Mouse (Mus musculus) stomach, postnatal 0 days (tissue): ENCODE data around the gene Slc22a16. TPM values are rescaled to one million over a fixed set of nuclear protein-coding genes. Genes with fewer than 3 reads are reported as not detected.

Experiments
- ATAC-seq: fragments of 200-750 bp; cut with Nextera tagmentation; 2 replicates; pipeline ENCODE4 v1.8.0; 2017; ENCODE audit not compliant: low FRiP score, low TSS enrichment
- DNase-seq: peaks from one replicate; pipeline ENCODE4 v3.0.0-alpha.2; 2016; ENCODE audit warnings: low spot score
- H3K27ac ChIP-seq: fragments of 300-500 bp; sonication (generic); replicated peaks from 2 replicates; pipeline ENCODE4 v1.5.1; 2014; ENCODE audit warnings: mild to moderate bottlenecking, control low read depth
- H3K27me3 ChIP-seq: fragments of 300-500 bp; sonication (generic); 2 replicates; pipeline ENCODE4 v1.6.1; 2014; ENCODE audit warnings: low read length; ENCODE audit not compliant: control insufficient read depth, insufficient read depth
- H3K36me3 ChIP-seq: fragments of 300-500 bp; sonication (generic); 2 replicates; pipeline ENCODE4 v1.6.1; 2014; ENCODE audit warnings: low read length, mixed read lengths; ENCODE audit not compliant: control insufficient read depth, insufficient read depth
- H3K4me1 ChIP-seq: fragments of 300-500 bp; sonication (generic); replicated peaks from 2 replicates; pipeline ENCODE4 v1.6.1; 2014; ENCODE audit warnings: antibody characterized with exemption; ENCODE audit not compliant: control insufficient read depth, insufficient read depth
- H3K4me2 ChIP-seq: fragments of 300-500 bp; sonication (generic); replicated peaks from 2 replicates; pipeline ENCODE4 v1.6.1; 2014; ENCODE audit warnings: low read depth, mild to moderate bottlenecking, control low read depth, moderate library complexity
- H3K4me3 ChIP-seq: fragments of 300-500 bp; sonication (generic); 2 replicates; pipeline ENCODE4 v1.5.1; 2014; ENCODE audit warnings: low read depth, low read length, control low read depth
- H3K9ac ChIP-seq: fragments of 300-500 bp; sonication (generic); 2 replicates; pipeline ENCODE4 v1.6.1; 2014; ENCODE audit warnings: mild to moderate bottlenecking, low read length, control low read depth, mixed read lengths
- H3K9me3 ChIP-seq: fragments of 300-500 bp; sonication (generic); 2 replicates; pipeline ENCODE4 v1.6.1; 2016; ENCODE audit warnings: low read length; ENCODE audit not compliant: control insufficient read depth
- CTCF ChIP-seq: IDR thresholded peaks from 2 replicates; pipeline ENCODE4 v1.5.1; 2016; ENCODE audit warnings: antibody characterized with exemption, low read depth, mild to moderate bottlenecking, moderate library complexity
- EP300 ChIP-seq: optimal IDR thresholded peaks from 2 replicates; pipeline ENCODE3; 2016; ENCODE audit warnings: antibody characterized with exemption
- WGBS: fragments of 180-500 bp; shearing (Covaris S2); extraction: QIAGEN DNeasy Blood & Tissue Kit; methylation state at CpG from one replicate; pipeline ENCODE4 v1.1.7; 2014; 5-methylcytosine and 5-hydroxymethylcytosine counted together
- polyA plus RNA-seq: library from polyadenylated mRNA; unstranded; fragments of >200 nt; fragmentation: Nextera tagmentation; extraction: Ambion mirVana; gene quantifications from 2 replicates; pipeline ENCODE4 v1.2.1, GENCODE M21; 2015

Slc22a16 gene
- polyA plus RNA-seq, 1 experiment from 2014 or later: not detected

DNA sequence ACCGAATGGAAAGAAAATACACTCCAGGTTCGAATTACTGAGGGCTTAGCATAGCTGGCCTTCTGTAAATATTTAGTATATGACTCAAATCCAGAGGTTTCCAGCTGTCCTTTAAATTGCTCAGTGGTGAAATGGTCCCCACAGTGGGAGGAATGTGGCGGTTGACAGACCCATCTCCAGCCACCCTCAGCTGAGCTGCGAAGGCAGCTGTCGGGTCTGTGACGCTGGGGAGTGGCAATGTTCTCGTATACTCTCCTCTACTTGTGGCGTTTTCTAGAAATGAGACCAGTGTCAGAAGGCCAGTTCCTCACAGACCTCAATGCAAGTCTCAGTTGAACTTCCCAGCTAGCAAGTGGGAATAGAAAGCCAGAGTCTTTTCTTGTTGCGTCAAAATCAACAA, 74.3 kb downstream of the Slc22a16 start:
- Histone ChIP-seq H3K9me3 (no peaks in the 10 kb centered on the region), H3K36me3 (no peaks in the 10 kb centered on the region), H3K4me2 (no peak overlapping the region), H3K4me1 (no peaks in the 10 kb centered on the region), H3K27me3 (no peaks in the 10 kb centered on the region), H3K27ac (no peak overlapping the region), H3K4me3 (no peak overlapping the region), H3K9ac (no peak overlapping the region)
- ATAC-seq: no peak
- TF ChIP-seq EP300 (no peak), CTCF (peak; percentile 19; the same call in 1 of the 2 replicates)
- WGBS: 31% methylated on average over 9 of the region's 9 CpGs
- no peak for DNase-seq

DNA sequence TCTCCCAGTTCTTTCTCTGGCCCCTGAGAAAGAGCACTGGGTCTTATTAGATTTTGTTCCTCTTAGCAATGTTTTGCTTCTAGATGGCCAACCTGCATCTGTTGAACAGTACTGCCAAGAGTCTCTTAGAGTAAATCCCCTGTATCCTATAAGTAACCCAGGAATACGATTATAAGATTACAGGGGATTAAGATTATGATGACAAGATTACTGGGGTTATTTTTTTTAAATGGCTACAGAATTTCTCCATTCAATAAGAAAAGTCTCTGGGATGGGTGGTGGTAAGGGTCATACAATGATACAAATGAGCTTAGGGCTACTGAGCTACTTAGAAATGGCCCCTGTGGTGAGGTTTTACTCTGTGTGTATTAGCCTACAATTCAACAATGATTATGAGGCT, 75.2 kb downstream of the Slc22a16 start:
- WGBS: 45% methylated on average over 1 of the region's 1 CpGs
- Histone ChIP-seq H3K27me3 (no peaks in the 10 kb centered on the region), H3K4me3 (no peak overlapping the region), H3K9me3 (no peaks in the 10 kb centered on the region), H3K27ac (no peak overlapping the region), H3K9ac (no peak overlapping the region), H3K4me1 (no peaks in the 10 kb centered on the region), H3K36me3 (no peaks in the 10 kb centered on the region), H3K4me2 (no peak overlapping the region)
- TF ChIP-seq EP300 (no peak), CTCF (no peak)
- no peak for ATAC-seq
- DNase-seq: no peak

DNA sequence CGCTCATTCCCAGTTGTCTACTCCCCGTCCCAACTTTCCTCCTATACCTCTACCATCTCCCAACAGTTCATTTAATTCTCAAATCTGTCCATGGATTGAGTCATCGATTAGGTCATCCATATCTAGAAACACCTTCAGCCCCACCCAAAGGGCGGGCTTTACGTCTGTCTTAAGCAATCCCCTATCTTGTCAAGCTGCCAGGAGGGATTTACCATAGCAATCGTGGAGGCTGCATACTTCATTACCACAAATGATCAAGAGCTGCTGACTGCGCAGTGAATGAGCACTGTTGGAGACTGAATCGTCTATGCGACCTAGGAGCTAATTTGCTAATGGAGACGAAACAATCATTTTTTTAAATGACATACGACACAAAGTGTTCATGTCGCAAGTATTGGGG, 78.6 kb downstream of the Slc22a16 start:
- TF ChIP-seq EP300: no peak
- no peak overlapping the region for H3K4me2 ChIP-seq
- no peak overlapping the region for H3K27ac ChIP-seq
- H3K27me3 ChIP-seq: no peaks in the 10 kb centered on the region
- H3K4me1 ChIP-seq: no peaks in the 10 kb centered on the region
- no peak overlapping the region for H3K4me3 ChIP-seq
- no peak for ATAC-seq
- 72% methylated on average over 12 of the region's 12 CpGs for WGBS
- no peak overlapping the region for H3K9ac ChIP-seq
- no peak for DNase-seq
- no peaks in the 10 kb centered on the region for H3K36me3 ChIP-seq
- H3K9me3 ChIP-seq: no peaks in the 10 kb centered on the region

DNA sequence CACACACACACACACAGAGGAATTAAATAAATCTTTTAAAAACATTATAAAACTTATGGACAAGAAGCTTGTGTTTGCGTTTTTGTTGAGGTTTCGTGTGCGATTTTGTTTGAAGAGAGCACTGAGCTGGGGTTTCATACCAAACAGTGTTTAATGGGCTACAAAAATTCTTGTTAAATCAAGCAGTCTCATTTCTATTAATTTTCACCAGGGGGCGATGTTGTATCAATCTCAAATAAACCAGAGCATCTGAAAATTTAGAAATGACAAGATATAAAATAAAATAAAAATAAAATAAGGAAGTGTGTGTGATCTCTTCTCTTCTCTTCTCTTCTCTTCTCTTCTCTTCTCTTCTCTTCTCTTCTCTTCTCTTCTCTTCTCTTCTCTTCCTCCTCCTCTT, 79.5 kb downstream of the Slc22a16 start:
- H3K27ac ChIP-seq: no peak overlapping the region

DNA sequence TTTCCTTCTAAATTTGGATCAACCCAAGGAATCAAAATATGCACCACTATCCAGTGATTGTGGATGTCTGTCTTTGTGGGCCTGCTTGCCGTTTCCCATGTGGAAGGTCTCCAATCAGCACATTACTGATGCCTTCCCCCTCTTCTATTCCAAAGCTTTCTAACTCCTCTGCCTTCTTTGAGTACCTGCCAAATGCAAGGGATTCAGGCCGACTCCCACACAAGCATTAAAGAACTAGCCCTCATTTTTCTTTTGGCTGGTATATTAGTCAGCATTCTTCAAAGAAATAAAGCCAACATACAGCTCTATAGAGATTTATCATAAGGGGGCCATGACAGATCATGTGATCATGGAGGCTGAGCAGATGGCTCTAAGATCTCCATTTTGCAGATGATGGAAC, 81.5 kb downstream of the Slc22a16 start:
- Histone ChIP-seq H3K27me3 (no peaks in the 10 kb centered on the region), H3K9me3 (no peaks in the 10 kb centered on the region), H3K9ac (no peak overlapping the region), H3K4me3 (no peak overlapping the region), H3K27ac (no peak overlapping the region), H3K36me3 (no peaks in the 10 kb centered on the region), H3K4me2 (no peak overlapping the region), H3K4me1 (no peaks in the 10 kb centered on the region)
- DNase-seq (no peak), ATAC-seq (no peak)
- TF ChIP-seq EP300 (no peak), CTCF (no peak)
- WGBS: 38% methylated on average over 2 of the region's 2 CpGs

More for the DNA sequence above, 79.5 kb downstream of the Slc22a16 start:
- peak; percentile 72 for TF ChIP-seq CTCF
- no peak for TF ChIP-seq EP300
- H3K9ac ChIP-seq: no peak overlapping the region
- WGBS: 19% methylated on average over 4 of the region's 4 CpGs
- no peaks in the 10 kb centered on the region for H3K9me3 ChIP-seq
- no peak overlapping the region for H3K4me2 ChIP-seq
- H3K4me3 ChIP-seq: no peak overlapping the region
- ATAC-seq: no peak
- no peaks in the 10 kb centered on the region for H3K4me1 ChIP-seq
- DNase-seq: no peak
- H3K36me3 ChIP-seq: no peaks in the 10 kb centered on the region
- no peaks in the 10 kb centered on the region for H3K27me3 ChIP-seq

Other genes with a start within 250 kb of the Slc22a16 start
- gene Cdk19, start 230.8 kb upstream of the Slc22a16 start, polyA plus RNA-seq: 4.2 and 4.4 TPM in 2 replicates
- gene Ddo, start 59.7 kb downstream of the Slc22a16 start, polyA plus RNA-seq: 2.8 TPM in 2 replicates
- 1.9 and 2.2 TPM in 2 replicates for gene Mettl24, start 112.9 kb downstream of the Slc22a16 start, polyA plus RNA-seq